Mouse (Mus musculus) frontal cortex, adult 2 months (tissue): Measurements from ENCODE around the gene Ciapin1. TPM values are rescaled to one million over a fixed set of nuclear protein-coding genes. Genes with fewer than 3 reads are reported as not detected.

Experiments used
- DNase-seq, 2 experiments: peaks; one replicate each; pipeline ENCODE4 v3.0.0; 2022; ENCODE audit warnings: low spot score in 1 of 2; ENCODE audit errors: extremely low spot score in 1 of 2
- polyA plus RNA-seq: library from polyadenylated mRNA; depleted of rRNA; stranded (reverse); fragments of >200 nt; gene quantifications from 2 replicates; pipeline ENCODE4 v1.2.3, GENCODE M21; 2012; rRNA removed

Ciapin1 gene
- polyA plus RNA-seq, 1 experiment, result 44.8 TPM

- DNase-seq, result peak in 1 of 2 experiments; percentile 1
These were observed 56.9 kb downstream of the Ciapin1 start for GRCm38 (mm10) chr8:94781155-94781837.

GRCm38 (mm10) chr8:94780491-94781154 is 57.5 kb downstream of the Ciapin1 start:
- no peak for DNase-seq

GRCm38 (mm10) chr8:94779534-94780294 is 58.4 kb downstream of the Ciapin1 start:
- no peak for DNase-seq

- no peak for DNase-seq
These were observed 59.1 kb downstream of the Ciapin1 start for GRCm38 (mm10) chr8:94778895-94779533.

- no peak for DNase-seq
These were observed 59.7 kb downstream of the Ciapin1 start for GRCm38 (mm10) chr8:94778473-94778872.

- no peak for DNase-seq
These were observed 60.1 kb downstream of the Ciapin1 start for GRCm38 (mm10) chr8:94778036-94778435.

- no peak for DNase-seq
These were observed 61.8 kb downstream of the Ciapin1 start for GRCm38 (mm10) chr8:94776346-94776745.

- DNase-seq, result no peak
These were observed 63.6 kb downstream of the Ciapin1 start for GRCm38 (mm10) chr8:94774601-94775000.

GRCm38 (mm10) chr8:94773700-94774171 is 64.4 kb downstream of the Ciapin1 start:
- DNase-seq, result peak; percentile 85 to 88

GRCm38 (mm10) chr8:94773048-94773447 is 65.1 kb downstream of the Ciapin1 start:
- peak in 1 of 2 experiments; percentile 61 for DNase-seq

- peak; percentile 86 to 95 for DNase-seq
These were observed 66.1 kb downstream of the Ciapin1 start, which contains the start of gene Cx3cl1 for GRCm38 (mm10) chr8:94771941-94772670. Gene Cx3cl1, plus strand, starts transcription at chr8:94772009.

- no peak for DNase-seq
These were observed 67.2 kb downstream of the Ciapin1 start for GRCm38 (mm10) chr8:94770945-94771344.

Other genes with a start within 250 kb of the Ciapin1 start
- gene Rspry1, start 236.4 kb downstream of the Ciapin1 start, polyA plus RNA-seq, result 17.9 and 18.6 TPM in 2 replicates
- gene Fam192a, start 236.4 kb downstream of the Ciapin1 start, polyA plus RNA-seq, result 54.5 and 63.2 TPM in 2 replicates
- 233 and 264 TPM in 2 replicates for gene Arl2bp, start 171.8 kb downstream of the Ciapin1 start, polyA plus RNA-seq
- 89.0 TPM in 2 replicates for gene Pllp, start 142.1 kb downstream of the Ciapin1 start, polyA plus RNA-seq
- gene Ccl22, start 92.8 kb downstream of the Ciapin1 start, polyA plus RNA-seq, result 0.22 and 0.23 TPM in 2 replicates
- gene Cx3cl1, start 66.3 kb downstream of the Ciapin1 start, polyA plus RNA-seq, result 470 and 510 TPM in 2 replicates
- gene Ccl17, start 27.9 kb downstream of the Ciapin1 start, polyA plus RNA-seq, result 2.2 and 3.1 TPM in 2 replicates
- gene Coq9, start within 50 bp of the Ciapin1 start, polyA plus RNA-seq, result 94.0 and 109 TPM in 2 replicates
- gene Polr2c, start 19.1 kb upstream of the Ciapin1 start, polyA plus RNA-seq, result 99.6 and 111 TPM in 2 replicates
- 19.4 and 21.0 TPM in 2 replicates for gene Dok4, start 38.0 kb upstream of the Ciapin1 start, polyA plus RNA-seq
- 2.9 and 3.1 TPM in 2 replicates for gene Ccdc102a, start 79.7 kb upstream of the Ciapin1 start, polyA plus RNA-seq
- gene Adgrg5, start 85.3 kb upstream of the Ciapin1 start, polyA plus RNA-seq, result 0.04 and 0.06 TPM in 2 replicates
- gene Adgrg1, start 136.4 kb upstream of the Ciapin1 start, polyA plus RNA-seq, result 127 and 147 TPM in 2 replicates
- 0.54 and 0.59 TPM in 2 replicates for gene Adgrg3, start 179.3 kb upstream of the Ciapin1 start, polyA plus RNA-seq
- gene Drc7, start 216.7 kb upstream of the Ciapin1 start, polyA plus RNA-seq, result 0.80 and 1.2 TPM in 2 replicates
- 50.8 and 53.0 TPM in 2 replicates for gene Katnb1, start 242.8 kb upstream of the Ciapin1 start, polyA plus RNA-seq